Mouse (Mus musculus) c-Kit-positive CD71-negative TER-119-negative erythroid progenitor cells, embryonic 14.5 days (primary cell): ENCODE results near the gene Mdfi.

Experiments
- DNase-seq: peaks from one replicate; pipeline ENCODE4 v3.0.0-alpha.2; 2013; ENCODE audit warnings: low read depth

Mdfi gene

DNA sequence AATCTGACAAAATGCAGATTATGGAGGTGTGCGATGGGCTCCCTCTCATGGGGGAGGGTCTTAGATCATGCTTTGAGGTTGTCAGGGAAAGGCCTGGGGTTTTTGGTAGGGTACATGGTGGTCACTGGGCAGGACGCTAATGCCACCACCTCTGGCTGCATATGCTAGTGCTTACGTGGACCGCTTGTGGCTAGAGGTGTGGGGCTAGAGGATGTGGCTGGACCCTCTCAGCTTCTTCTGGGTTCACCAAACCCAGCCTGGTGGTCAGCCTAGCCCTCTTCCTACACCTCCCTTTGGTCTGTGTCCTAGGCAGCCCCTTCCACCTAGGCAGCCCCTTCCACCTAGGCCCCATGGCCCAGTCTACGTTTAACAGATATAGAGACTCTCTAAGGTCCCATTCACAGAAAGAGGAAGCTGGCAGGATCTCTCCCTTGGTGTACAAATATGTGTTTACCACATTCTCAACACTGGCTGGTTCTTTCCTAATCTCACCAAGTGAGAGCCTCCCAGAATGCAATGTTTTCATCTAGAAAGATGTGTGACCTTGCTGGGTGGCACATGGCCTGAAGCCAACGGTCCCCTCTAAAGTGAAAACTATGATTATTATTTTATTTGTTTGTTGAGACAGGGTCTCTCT is 68.0 kb downstream of the Mdfi start:
- DNase-seq, result no peak

DNA sequence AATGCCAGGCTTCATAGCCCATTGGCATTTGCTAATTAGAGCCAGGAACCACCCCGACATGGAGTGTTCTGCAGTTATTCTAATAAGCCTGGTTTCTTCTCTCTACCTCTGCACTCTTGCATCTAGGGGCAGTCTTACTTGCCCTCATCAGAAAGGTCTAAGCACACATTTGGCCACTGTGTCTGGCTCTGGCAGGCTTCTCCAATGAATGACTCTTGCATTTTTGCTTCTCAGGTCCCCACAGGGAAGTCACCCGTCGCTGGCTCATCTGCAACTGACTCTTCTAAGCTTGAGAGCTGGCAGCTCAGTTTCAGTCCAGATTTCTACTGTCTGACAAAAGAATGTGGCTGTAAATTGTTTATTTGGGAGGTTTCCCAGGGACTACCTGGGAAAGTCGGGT is 68.5 kb downstream of the Mdfi start:
- DNase-seq, result no peak
